Mouse (Mus musculus) urinary bladder, postnatal 25 days (tissue): ENCODE measurements around the gene Zmynd10.

Experiments
- DNase-seq: peaks from one replicate; pipeline ENCODE4 v3.0.0; 2022; ENCODE audit warnings: low spot score

The Zmynd10 gene

DNA sequence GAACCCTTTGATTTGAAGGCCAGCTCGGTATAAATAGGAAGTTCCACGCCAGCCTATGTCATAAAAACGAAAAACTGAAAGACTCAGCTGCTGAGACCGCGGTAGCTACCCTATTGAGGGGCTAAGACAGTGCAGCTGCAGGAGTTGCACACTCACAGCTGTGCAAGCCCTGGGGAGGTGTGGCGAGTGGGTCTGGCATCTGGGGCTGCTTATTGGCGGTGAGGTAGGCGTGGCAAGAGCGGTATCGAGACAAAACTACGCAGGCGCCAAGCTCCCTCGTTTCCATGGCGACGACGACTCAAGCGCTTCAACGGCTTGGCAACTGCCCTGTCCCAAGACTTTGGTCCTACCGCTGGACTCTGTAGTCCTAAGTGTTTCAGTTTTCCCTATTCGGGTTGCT lies at the start of gene Zmynd10:
Gene Zmynd10, plus strand, starts transcription at position 273 of the 400 bp plus-strand sequence.
- DNase-seq: peak; percentile 73

DNA sequence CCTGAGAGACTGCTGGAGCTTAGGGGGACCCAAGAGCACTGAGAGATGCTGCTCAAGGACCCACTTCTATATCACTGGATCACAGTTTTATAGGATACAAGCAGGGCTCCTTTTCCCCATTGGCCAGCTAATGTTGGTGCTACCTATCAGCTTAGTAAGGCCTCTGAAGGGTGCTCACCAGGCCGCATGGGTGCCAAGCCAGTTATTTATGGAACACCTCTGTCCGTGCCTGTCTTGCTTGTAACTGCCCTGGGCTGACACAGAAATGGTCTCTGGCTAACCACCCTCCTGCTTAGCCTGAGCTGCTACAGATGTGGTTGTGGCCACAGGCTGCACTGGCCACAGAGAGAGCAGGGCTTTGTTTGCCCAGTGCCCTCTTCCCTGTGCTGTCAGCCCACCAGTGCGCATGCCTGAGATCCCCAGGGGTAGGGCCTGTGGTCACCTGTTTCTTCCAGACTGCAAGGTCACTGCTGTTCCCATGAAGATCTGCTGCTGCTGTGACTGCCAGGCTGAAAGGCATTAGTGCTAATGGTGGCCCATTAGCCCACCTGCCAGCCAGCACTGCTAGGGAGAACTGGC lies 46.3 kb upstream of the Zmynd10 start:
- no peak for DNase-seq

DNA sequence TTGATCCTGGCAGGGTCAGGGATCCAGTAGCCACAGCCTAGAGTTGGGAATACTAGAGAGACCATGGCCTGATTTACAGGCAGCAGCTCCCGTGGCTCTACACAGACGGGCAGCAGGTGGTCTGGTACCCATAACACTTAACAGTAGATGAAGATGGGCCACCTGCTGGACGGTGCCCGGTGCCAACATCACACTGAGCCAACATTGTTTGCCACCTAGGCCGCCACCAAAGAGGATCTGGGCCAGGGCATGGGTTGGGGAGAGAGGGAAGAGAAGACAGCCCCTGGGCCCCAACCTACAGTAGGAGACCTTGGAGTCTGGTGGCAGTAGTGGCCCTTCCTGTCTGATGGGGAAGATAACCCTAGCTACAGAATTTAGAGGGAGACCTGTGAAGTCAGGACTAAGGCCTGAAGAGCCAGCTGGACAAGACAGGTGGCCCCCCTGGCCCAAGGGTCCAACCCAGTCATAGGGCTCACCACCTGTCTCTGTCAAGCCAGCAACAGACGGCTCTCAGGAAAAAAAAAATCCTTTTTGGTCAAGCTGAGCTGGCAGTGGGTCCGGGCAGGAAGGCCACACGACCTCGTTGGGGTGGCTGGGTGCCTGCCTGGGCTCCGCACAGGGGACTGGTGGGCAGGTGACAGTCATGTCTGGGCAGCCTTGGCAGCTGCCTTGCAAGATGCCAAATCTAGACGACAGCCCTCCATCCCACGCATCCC lies 44.8 kb upstream of the Zmynd10 start:
- no peak for DNase-seq

- no peak for DNase-seq
These were observed 42.2 kb upstream of the Zmynd10 start for GRCm38 (mm10) chr9:107504662-107505537.

- no peak for DNase-seq
These were observed 38.8 kb upstream of the Zmynd10 start for GRCm38 (mm10) chr9:107508266-107508665.

DNA sequence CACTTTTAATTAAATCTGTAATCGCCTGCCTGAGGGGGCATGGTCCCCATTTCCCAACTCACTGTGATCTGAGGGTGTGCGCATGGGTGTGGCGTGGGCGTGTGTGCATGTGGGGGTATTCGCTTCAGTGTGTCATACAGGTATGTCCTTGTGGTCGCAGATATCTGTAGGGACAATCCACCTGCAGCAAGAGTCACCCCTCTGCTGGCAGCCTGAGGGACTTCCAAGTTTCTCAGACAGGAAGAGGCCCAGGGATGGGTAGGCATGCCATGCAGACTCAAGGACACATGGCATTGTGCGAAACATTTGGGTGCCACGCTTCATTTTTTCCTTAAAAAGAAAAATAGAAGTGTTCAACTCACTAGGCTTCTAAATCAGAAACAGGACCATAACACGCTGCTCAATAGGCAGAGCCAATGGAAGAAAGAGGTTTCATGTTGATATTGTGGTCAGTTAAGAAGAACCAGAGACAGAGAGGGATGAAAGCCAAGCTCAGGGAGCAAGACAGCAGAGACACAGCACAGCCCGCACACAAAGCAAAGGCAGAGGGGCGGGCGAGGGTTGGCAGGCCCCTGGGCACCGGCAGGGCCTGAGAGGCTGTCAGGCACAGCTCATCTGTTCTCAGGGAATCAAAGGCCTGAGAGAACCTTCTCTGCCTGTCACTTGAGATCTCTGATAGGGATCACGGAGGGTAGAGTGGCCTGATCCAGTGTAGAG lies 36.6 kb upstream of the Zmynd10 start:
- no peak for DNase-seq

DNA sequence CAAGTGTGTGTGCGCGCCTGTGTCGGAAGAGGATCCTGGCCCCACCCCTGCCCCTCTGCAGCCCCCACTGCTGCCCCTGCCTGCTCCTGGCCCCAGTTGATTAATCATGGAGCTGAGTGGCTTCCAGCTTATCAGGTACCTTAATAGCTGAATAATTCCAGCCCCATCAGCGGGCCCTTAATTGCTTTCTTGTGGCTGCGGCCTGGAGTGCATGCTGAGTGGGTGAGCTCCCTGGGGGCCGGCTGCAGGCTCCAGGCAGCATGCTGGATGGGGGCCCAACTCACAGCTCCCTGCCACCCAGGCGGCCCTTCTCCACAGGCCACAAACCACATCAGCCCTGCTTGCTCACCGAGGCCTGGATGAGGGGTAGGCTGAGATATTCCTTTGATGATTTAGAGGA lies 35.7 kb upstream of the Zmynd10 start:
- DNase-seq: no peak

- no peak for DNase-seq
These were observed 34.8 kb upstream of the Zmynd10 start for GRCm38 (mm10) chr9:107512326-107512725.

DNA sequence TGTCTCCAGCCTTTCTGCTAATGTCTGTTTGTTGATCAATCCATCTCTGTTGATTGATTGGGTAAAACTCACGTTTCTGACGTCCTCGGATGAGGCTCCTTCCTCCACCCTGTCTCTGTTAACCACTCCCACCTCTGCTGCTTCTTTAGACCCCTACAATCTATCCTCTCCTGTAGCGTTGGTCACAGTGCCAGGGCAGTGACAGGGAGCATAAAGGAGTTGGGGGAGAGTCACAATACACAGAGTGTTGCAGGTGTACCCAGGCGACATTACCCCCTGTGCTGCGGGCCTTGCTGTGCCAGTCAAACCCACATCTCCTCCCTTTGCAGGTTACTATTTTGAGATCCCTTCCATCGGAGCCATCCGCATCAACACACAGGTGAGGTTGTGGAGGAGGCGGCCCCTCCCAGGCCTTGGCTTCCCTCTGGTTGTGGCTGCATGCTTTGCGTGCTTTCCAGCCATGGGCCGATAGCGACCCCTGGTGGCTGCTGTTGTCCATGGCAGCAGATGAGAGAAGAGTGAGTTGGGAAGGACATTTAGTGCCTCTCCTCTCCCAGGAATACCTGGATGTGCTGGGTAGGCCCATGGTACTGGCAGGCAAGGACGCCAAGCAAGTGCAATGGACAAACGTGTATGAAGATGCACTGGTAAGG lies 32.7 kb upstream of the Zmynd10 start:
- peak; percentile 85 for DNase-seq

GRCm38 (mm10) chr9:107520331-107520730 lies 26.8 kb upstream of the Zmynd10 start:
- no peak for DNase-seq

- no peak for DNase-seq
These were observed 25.9 kb upstream of the Zmynd10 start for GRCm38 (mm10) chr9:107521190-107521589.

DNA sequence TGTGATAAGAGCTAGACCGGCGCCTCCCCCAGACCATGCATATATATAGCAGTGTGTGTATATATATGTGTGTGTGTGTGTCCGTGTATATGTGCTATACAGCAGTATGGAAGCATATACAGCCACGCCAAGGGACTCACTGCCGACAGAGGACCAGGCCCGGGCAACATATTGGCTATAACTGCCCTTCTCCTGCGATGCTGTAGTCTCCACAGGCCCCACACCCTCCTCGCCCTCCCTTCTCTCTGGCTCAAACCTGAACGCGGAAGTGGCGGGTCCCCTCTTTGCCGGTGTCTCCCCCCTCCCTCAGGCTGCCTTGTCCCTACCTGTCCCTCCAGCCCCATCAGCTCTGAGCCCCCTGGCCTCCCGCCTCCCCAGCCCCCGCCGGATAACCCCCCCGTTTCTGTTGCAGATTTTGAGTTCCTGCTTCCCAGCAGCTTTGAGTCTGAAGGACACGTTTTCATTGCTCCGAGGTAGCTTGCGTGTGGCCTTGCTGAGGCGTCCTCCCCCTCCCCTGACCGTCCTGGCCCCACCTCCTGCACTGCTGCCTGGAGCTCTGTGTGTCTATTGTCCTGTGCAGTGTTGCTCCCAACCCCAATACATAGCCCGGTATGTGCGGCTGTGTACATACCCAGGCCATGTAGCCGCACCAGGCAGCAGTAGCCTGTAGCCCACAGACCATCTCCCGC lies 25.2 kb upstream of the Zmynd10 start:
- DNase-seq: no peak

- no peak for DNase-seq
These were observed 24.7 kb upstream of the Zmynd10 start for GRCm38 (mm10) chr9:107522400-107522711.

DNA sequence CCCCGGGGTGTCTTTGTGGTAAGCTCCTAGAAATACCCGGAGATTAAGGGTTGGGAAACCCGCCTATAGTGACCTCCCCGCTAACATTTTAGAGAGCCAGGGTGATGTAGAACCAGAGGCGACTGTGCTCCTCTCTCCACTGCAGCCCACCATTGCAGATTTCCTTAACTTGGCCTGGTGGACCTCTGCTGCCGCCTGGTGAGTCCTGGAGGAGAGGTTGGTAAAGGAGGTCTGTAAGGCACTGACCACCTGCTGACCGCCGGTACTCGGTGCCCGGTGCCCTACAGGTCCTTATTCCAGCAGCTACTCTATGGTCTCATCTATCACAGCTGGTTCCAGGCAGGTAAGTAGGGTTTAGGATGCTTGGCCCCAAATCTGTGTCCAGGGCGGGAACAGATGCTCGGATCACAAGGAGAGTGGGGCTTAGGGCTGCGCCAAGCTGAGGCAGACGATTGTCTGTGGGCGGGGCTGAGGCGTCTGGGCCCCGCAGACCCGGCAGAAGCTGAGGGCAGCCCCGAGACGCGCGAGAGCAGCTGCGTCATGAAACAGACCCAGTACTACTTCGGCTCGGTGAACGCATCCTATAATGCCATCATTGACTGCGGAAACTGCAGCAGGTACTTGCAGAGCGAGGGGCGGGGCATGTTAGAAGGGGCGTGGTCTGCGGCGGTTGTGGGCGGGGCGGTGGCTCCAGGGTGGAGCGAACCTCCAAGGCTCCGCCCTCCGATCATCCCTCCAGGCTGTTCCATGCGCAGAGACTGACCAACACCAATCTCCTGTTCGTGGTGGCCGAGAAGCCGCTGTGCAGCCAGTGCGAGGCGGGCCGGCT lies 20.7 kb upstream of the Zmynd10 start:
- peak; percentile 80 for DNase-seq

DNA sequence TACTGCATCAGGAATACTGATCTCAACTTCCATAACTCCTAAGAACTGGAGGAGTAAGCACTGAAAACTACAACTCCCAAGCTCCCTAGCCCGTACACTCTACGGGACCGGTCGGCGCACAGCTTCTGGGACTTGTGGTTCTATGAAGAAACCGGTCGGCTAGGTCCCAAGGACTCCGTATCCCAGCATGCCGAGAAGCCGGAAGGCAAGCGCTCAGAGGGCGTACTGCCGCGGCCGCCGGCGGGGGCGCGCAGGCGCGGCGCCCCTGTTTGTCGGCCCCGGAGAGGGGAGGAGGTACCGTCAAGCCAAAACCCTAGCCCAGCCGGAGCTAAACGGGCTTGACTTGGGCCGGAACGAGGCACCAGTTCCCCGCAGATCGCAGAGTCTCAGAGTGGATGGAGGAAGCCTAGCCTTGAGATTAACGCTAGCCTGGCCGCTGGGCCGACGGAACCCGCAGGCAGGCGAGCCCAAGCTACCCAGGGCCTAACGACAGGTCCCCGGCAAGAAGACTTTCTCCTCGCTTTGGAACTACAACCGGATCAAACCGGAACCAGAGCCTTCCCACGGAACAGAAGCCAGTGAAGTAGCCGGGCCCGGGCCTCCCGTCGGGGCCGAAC lies 13.2 kb upstream of the Zmynd10 start, which contains the start of gene Tmem115:
Gene Tmem115, plus strand, starts transcription at position 155 of the 617 bp plus-strand sequence.
- peak; percentile 75 for DNase-seq

- peak; percentile 39 for DNase-seq
These were observed 12.5 kb upstream of the Zmynd10 start for GRCm38 (mm10) chr9:107534408-107535202.

GRCm38 (mm10) chr9:107538231-107538630 lies 8.9 kb upstream of the Zmynd10 start:
- no peak for DNase-seq

DNA sequence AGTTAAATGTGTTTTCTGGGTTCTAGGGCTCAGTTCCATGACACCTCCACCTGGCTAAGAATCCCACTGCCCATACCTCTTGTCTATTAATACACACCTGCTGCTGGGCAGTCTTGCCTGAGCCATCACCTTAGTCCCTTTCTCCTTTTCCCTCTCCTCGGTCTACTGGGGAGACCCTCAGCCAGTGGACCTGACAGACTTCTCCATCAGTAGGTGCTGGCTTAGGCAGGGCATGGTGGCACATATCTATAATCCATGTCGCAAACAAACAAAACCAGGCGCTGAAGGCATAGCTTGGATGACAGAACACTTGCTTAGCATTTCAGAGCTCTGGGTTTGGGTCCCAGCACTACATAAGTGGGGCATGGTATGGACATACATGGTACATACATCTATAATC lies 8.4 kb upstream of the Zmynd10 start:
- no peak for DNase-seq

GRCm38 (mm10) chr9:107539940-107540339 lies 7.2 kb upstream of the Zmynd10 start:
- DNase-seq: no peak
